Mouse (Mus musculus) heart, postnatal 14 days (tissue): ENCODE data around the gene Soat1. TPM values are rescaled to one million over a fixed set of nuclear protein-coding genes. Genes with fewer than 3 reads are reported as not detected.
"Not testable (repeated sequence)": the region's sequence is repeated elsewhere in the genome, so short reads cannot be mapped to it uniquely, and the experiment has no call there.

ENCODE experiments used
- DNase-seq, 2 experiments: peaks; one replicate each; pipeline ENCODE4 v3.0.0; 2021 to 2022
- intact Hi-C: fragments of 180-260 bp; cut with DNase I; formaldehyde crosslinking; loops from one replicate; pipeline ENCODE4 v1.15.1; 2025
- long read RNA-seq, 2 experiments: library from polyadenylated mRNA; stranded (forward); transcript quantifications; one replicate each; pipeline ENCODE4 v2.0.0; 2021
- total RNA-seq, 2 experiments: library from RNA; stranded (reverse); gene quantifications; 2 replicates each; pipeline ENCODE4 v1.2.3; 2021

The Soat1 gene
- 10 to 100 TPM; 15.1 to 17.1 TPM for total RNA-seq
- long read RNA-seq, experiment 1, full-length matches to known transcripts, result 8 of 9 reads
- long read RNA-seq, experiment 1, partial matches to known transcripts, result 0 of 9 reads
- long read RNA-seq, experiment 1, other reads (novel, unspliced or antisense), result 1 of 9 reads
- long read RNA-seq, experiment 2, full-length matches to known transcripts, result 2 of 5 reads
- long read RNA-seq, experiment 2, partial matches to known transcripts, result 1 of 5 reads
- long read RNA-seq, experiment 2, other reads (novel, unspliced or antisense), result 2 of 5 reads

- intact Hi-C loops, result loop anchor here (5.0 kb wide), 1 partner anchor 52 kb away; the partner anchor contains the start of gene Axdnd1
- peak; percentile 85 for DNase-seq
Observed at GRCm38 (mm10) chr1:156473961-156474503, at the start of gene Soat1. Gene Soat1 (minus strand): TSS chr1:156474331.

GRCm38 (mm10) chr1:156523842-156524241 lies 49.7 kb upstream of the Soat1 start, which contains the start of gene Gm10031:
Gene Gm10031 (plus strand): TSS chr1:156524012.
- DNase-seq, intact Hi-C loops: not testable (repeated sequence)

GRCm38 (mm10) chr1:156521796-156522517 lies 47.8 kb upstream of the Soat1 start:
- no peak for DNase-seq
- intact Hi-C loops, result no loop called here

GRCm38 (mm10) chr1:156520136-156520780 lies 46.1 kb upstream of the Soat1 start:
- DNase-seq, result no peak
- intact Hi-C loops, result no loop called here

- intact Hi-C loops, result no loop called here
- DNase-seq, result no peak
Observed at GRCm38 (mm10) chr1:156507753-156508152, 33.6 kb upstream of the Soat1 start.

GRCm38 (mm10) chr1:156505901-156506300 lies 31.8 kb upstream of the Soat1 start:
- intact Hi-C loops, result no loop called here
- no peak for DNase-seq

- intact Hi-C loops, result no loop called here
- DNase-seq, result no peak
Observed at GRCm38 (mm10) chr1:156504945-156505523, 30.9 kb upstream of the Soat1 start.

GRCm38 (mm10) chr1:156496910-156497309 lies 22.8 kb upstream of the Soat1 start:
- intact Hi-C loops, result no loop called here
- no peak for DNase-seq

GRCm38 (mm10) chr1:156495025-156495424 lies 20.9 kb upstream of the Soat1 start:
- intact Hi-C loops, result no loop called here
- DNase-seq, result no peak

GRCm38 (mm10) chr1:156491226-156491796 lies 17.2 kb upstream of the Soat1 start:
- intact Hi-C loops, result no loop called here
- DNase-seq, result no peak

- intact Hi-C loops, result no loop called here
- DNase-seq, result no peak
Observed at GRCm38 (mm10) chr1:156488031-156488430, 13.9 kb upstream of the Soat1 start.

- DNase-seq, result no peak
- intact Hi-C loops, result no loop called here
Observed at GRCm38 (mm10) chr1:156487498-156487897, 13.4 kb upstream of the Soat1 start.

- DNase-seq, result no peak
Observed at GRCm38 (mm10) chr1:156481826-156482225, 7.7 kb upstream of the Soat1 start.

GRCm38 (mm10) chr1:156476535-156476934 lies 2.4 kb upstream of the Soat1 start:
- intact Hi-C loops, result no loop called here
- no peak for DNase-seq

More at GRCm38 (mm10) chr1:156481826-156482225, 7.7 kb upstream of the Soat1 start:
- intact Hi-C loops, result no loop called here

GRCm38 (mm10) chr1:156476016-156476415 lies 1.9 kb upstream of the Soat1 start:
- intact Hi-C loops, result no loop called here
- no peak for DNase-seq

- intact Hi-C loops, result loop anchor here (5.0 kb wide), 1 partner anchor 53 kb away; the partner anchor contains the start of gene Axdnd1
- DNase-seq, result no peak
Observed at GRCm38 (mm10) chr1:156474854-156475253, 723 bp upstream of the Soat1 start.

- intact Hi-C loops, result loop anchor here (5.0 kb wide), 1 partner anchor 51 kb away; the partner anchor contains the start of gene Axdnd1
- DNase-seq, result peak; percentile 27 to 51
Observed at GRCm38 (mm10) chr1:156473003-156473402, 1.1 kb downstream of the Soat1 start.

GRCm38 (mm10) chr1:156471955-156472354 lies 2.2 kb downstream of the Soat1 start:
- no peak for DNase-seq
- intact Hi-C loops, result loop anchor here (5.0 kb wide), 1 partner anchor 50 kb away; the partner anchor contains the start of gene Axdnd1

GRCm38 (mm10) chr1:156471071-156471470 lies 3.1 kb downstream of the Soat1 start:
- DNase-seq, result no peak
- intact Hi-C loops, result loop anchor here (5.0 kb wide), 1 partner anchor 49 kb away; the partner anchor contains the start of gene Axdnd1

GRCm38 (mm10) chr1:156470557-156470956 lies 3.6 kb downstream of the Soat1 start:
- DNase-seq, result no peak
- intact Hi-C loops, result loop anchor here (5.0 kb wide), 1 partner anchor 48 kb away; the partner anchor contains the start of gene Axdnd1
